Mouse (Mus musculus): ENCODE measurements at regions not wholly inside any gene's neighbourhood (a gene's known extent, or its start where the extent isn't known, plus 50 kb on each side); places are given as distances from the start of the nearest gene placed in this dataset.

DNA sequence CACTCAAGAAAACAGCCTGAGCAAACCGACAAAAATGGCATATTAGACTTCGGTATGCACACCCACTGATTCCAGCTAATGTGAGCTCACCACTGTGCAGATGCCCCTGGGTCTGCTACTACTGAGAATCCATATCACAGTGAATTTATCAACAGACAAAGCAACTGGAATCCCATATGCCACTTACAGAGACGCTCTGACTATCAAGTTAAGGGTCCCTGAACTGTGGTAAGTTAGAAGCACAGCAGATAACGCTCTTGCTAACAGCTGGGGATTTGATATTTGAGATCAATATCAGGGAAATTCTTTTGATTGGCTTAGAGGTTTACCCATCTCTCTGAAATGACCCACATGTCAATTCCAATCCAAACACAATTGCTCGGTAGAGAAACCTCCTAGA is 205.0 kb downstream of the Parm1 start:
- Histone ChIP-seq H3K27ac (no peak overlapping the region), H3K27me3 (no peaks in the 10 kb centered on the region), H3K4me3 (replicated peaks) (no peak overlapping the region), H3K9ac (no peak overlapping the region), H3K4me1 (peaks cover 5% of the 10 kb centered on the region; the same call in 1 of the 2 replicates), H3K4me2 (no peak overlapping the region), H3K9me3 (replicated peaks) (no peaks in the 10 kb centered on the region), H3K36me3 (no peaks in the 10 kb centered on the region)
- no peak for ATAC-seq (replicated peaks; ENCODE audit: low FRiP score)
- WGBS, result 77% methylated on average over 5 of the region's 5 CpGs

DNA sequence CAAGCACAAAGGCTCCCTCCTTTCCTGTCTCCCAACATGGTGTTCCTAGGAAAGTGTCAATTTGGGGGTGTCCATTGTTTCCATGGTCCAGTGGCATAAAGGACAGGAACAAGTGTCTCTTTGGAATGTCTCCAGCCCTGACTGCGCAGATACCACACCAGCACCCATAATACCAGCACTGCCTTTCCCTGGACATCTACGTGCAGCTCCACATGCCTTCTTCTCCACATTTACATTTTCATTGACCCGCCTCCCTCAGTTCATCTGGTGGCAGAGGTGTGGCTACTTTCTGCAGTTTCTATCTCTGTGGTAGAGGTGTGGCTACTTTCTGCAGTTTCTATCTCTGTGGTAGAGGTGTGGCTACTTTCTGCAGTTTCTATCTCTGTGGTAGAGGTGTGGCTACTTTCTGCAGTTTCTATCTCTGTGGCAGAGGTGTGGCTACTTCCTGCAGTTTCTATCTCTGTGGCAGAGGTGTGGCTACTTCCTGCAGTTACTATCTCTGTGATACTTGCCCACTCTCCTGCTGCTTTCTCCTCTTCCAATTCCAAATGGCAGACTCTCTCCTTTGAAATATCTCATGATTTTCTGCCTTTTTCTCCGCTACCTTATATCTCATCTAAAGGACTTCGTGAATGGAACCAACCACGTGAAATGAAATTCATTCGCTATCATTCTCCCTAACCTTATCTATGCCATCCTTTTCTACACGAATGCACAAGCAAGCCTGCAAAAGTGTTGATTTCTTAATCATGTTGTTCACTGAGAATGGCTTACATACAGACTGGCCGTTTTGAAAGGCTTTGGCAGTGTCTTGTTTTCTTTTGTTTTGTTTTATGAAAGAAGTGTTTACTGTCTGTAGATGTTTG is 204.0 kb downstream of the Parm1 start:
- H3K27me3 ChIP-seq, result no peaks in the 10 kb centered on the region
- WGBS, result 93% methylated on average over 9 of the region's 9 CpGs
- H3K9me3 ChIP-seq (replicated peaks), result no peaks in the 10 kb centered on the region
- no peak overlapping the region for H3K4me3 ChIP-seq (replicated peaks)
- no peaks in the 10 kb centered on the region for H3K36me3 ChIP-seq
- H3K4me1 ChIP-seq, result no peaks in the 10 kb centered on the region; the same call in 1 of the 2 replicates
- H3K9ac ChIP-seq, result no peak overlapping the region
- ATAC-seq (replicated peaks; ENCODE audit: low FRiP score), result no peak
- H3K27ac ChIP-seq, result no peak overlapping the region
- no peak overlapping the region for H3K4me2 ChIP-seq

DNA sequence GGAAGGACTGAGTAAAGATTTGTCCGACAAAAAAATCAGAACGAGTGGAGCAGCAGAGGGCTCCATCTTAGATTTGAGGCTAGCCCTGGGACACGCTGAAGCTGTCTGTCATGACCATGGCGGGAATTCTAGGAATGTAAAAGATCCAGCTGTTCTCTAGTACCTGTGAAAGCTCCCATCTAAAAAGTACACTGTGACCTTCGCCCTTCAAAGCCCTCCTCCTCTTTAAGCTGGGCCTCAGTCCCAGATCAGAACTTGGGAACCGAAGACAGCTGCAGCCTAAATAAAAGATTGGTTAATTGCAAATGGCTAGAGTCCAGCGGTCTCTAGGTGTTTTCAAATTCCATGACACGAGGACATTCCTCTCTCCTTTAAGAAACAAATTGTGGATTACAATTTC is 195.6 kb downstream of the Parm1 start:
- H3K4me2 ChIP-seq, result no peak overlapping the region
- WGBS, result 47% methylated on average over 8 of the region's 8 CpGs
- H3K4me1 ChIP-seq, result no peaks in the 10 kb centered on the region
- no peak; the same call in 1 of the 2 replicates for ATAC-seq (replicated peaks; ENCODE audit: low FRiP score)
- no peak overlapping the region for H3K9ac ChIP-seq
- H3K27ac ChIP-seq, result no peak overlapping the region; the same call in 1 of the 2 replicates
- H3K36me3 ChIP-seq, result no peaks in the 10 kb centered on the region
- H3K4me3 ChIP-seq (replicated peaks), result no peak overlapping the region
- no peaks in the 10 kb centered on the region for H3K9me3 ChIP-seq (replicated peaks)
- no peaks in the 10 kb centered on the region for H3K27me3 ChIP-seq

DNA sequence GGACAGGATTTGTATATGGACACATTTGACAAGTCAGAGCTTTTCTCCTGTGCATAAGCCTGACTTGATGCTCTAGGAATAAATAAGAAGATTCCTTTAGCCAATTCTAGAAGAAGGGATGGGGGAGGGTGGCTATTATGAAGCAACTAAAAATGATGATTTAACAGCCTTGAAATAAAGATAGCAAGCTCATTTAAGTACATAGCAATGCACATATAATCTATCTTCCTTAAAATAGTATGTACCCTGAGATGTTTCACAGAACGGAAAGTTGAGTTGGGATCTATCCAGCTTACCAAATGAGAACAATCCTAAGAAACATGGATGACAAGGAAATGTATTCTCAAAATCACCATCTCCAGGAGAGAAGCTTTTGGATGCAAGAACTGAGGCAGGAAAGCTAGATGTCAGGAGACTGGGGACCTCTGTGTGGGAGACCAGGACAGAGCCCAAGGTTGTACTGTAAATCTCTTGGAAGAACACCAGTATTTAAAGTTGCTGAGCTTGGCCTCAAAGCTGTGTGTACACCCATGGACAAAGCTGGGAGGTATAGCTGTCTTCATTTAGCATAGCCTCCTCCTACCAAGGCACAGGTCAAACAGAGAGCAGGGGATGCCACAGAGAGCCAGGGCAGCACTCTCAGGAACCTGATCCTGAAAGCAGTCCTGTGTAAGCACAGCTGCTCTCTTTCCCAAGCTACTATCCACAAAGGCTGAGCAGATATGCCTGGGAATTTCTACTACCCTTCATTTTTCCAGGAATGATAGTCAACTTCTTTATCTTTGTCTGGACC is 192.3 kb downstream of the Parm1 start:
- H3K27me3 ChIP-seq, result no peaks in the 10 kb centered on the region
- 66% methylated on average over 1 of the region's 1 CpGs for WGBS
- H3K9ac ChIP-seq, result no peak overlapping the region
- H3K4me1 ChIP-seq, result no peaks in the 10 kb centered on the region
- H3K27ac ChIP-seq, result no peak overlapping the region
- no peak overlapping the region for H3K4me3 ChIP-seq (replicated peaks)
- H3K9me3 ChIP-seq (replicated peaks), result no peaks in the 10 kb centered on the region
- ATAC-seq (replicated peaks; ENCODE audit: low FRiP score), result 0 out of 2 replicates have a peak, but pooled peaks have one; percentile 62
- H3K36me3 ChIP-seq, result no peaks in the 10 kb centered on the region
- H3K4me2 ChIP-seq, result no peak overlapping the region

DNA sequence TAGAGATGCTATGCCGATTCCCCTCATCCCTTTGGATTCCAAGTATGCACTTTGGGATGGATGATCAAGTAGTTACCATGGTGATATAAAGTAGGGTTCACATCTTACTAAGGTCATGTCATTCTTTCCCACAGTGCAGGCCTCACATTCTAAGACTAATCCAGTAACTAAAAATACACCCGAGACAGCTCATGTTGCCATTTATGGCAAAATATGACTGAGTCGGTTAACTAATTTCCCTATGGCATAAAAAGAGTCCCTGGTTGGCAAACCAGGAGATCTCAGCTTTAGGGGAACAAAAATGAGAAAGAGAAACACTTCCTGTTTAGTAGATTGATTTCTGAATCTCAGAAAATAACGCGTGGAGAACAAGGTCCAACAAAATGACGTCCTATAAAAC is 190.7 kb downstream of the Parm1 start:
- Histone ChIP-seq H3K27ac (no peak overlapping the region), H3K27me3 (no peaks in the 10 kb centered on the region), H3K4me3 (replicated peaks) (no peak overlapping the region), H3K4me1 (no peaks in the 10 kb centered on the region), H3K9me3 (replicated peaks) (no peaks in the 10 kb centered on the region), H3K9ac (no peak overlapping the region), H3K4me2 (no peak overlapping the region), H3K36me3 (no peaks in the 10 kb centered on the region)
- no peak for ATAC-seq (replicated peaks; ENCODE audit: low FRiP score)
- 89% methylated on average over 6 of the region's 6 CpGs for WGBS

DNA sequence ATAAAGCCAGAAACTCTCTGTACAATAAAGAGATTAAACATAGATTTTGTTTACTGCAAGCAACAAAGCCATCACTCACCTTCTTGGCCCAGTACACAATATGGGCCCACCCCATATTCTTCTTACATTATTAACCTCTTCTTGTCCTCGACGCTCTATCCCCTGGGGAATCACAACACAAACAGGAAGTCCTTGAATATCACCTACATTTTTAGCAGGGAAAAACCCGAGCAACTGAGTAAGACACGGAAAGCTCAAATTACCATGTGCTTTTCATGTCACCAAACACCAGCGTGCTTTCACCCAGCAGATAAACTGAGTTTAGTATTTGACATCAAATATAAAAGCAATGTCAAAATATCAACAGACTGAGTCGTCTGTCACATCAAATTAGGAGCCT is 179.7 kb downstream of the Parm1 start:
- 61% methylated on average over 6 of the region's 6 CpGs for WGBS
- H3K9me3 ChIP-seq (replicated peaks), result no peaks in the 10 kb centered on the region
- no peaks in the 10 kb centered on the region for H3K36me3 ChIP-seq
- H3K9ac ChIP-seq, result no peak overlapping the region
- peaks cover 18% of the 10 kb centered on the region for H3K4me1 ChIP-seq
- no peak overlapping the region for H3K27ac ChIP-seq
- no peak overlapping the region for H3K4me2 ChIP-seq
- H3K27me3 ChIP-seq, result no peaks in the 10 kb centered on the region
- no peak overlapping the region for H3K4me3 ChIP-seq (replicated peaks)
- no peak for ATAC-seq (replicated peaks; ENCODE audit: low FRiP score)

DNA sequence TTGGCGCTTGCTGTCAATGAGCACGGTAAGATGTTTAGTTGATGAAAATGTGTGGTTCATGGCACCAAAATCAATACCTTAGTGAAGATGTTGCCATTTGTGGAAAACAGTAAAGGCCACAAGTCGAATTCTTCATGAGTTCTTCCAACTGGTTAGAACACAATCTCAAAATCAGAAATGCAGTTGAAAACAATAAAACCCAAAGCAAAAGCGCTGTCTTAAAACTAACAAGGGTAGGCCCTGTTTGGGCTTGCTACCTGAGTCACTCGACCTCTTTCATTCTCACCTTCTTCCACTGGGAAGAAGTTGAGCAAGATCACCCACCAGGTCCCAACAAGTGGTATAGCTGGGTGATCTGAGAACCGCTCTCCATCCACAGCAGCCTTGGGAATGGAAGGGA is 179.1 kb downstream of the Parm1 start:
- H3K4me3 ChIP-seq (replicated peaks), result no peak overlapping the region
- H3K27ac ChIP-seq, result no peak overlapping the region
- WGBS, result 85% methylated on average over 6 of the region's 6 CpGs
- H3K36me3 ChIP-seq, result no peaks in the 10 kb centered on the region
- ATAC-seq (replicated peaks; ENCODE audit: low FRiP score), result no peak
- H3K27me3 ChIP-seq, result no peaks in the 10 kb centered on the region
- H3K4me1 ChIP-seq, result peaks cover 20% of the 10 kb centered on the region
- no peaks in the 10 kb centered on the region for H3K9me3 ChIP-seq (replicated peaks)
- H3K9ac ChIP-seq, result no peak overlapping the region
- no peak overlapping the region for H3K4me2 ChIP-seq

DNA sequence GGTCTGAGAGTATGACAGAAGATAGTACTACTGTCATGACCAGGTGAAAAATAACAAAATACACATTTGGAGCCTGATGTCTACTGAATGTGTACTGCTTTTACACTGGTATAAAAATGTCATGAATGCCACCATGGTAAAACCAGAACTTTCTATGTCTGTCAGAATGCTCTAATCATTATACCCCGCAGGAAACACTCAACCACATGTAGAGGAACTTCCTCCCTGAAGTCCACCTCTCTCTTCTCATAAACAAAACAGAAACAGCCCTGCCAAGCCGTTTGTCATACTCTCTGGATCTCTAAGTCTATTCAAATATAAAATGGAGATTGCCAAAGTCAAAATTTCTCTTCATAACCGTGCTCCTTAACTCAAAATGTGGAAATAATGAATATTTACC is 178.2 kb downstream of the Parm1 start:
- Histone ChIP-seq H3K4me2 (no peak overlapping the region), H3K27ac (no peak overlapping the region), H3K36me3 (no peaks in the 10 kb centered on the region), H3K27me3 (no peaks in the 10 kb centered on the region), H3K9me3 (replicated peaks) (no peaks in the 10 kb centered on the region), H3K4me3 (replicated peaks) (no peak overlapping the region), H3K9ac (no peak overlapping the region), H3K4me1 (peaks cover 20% of the 10 kb centered on the region)
- ATAC-seq (replicated peaks; ENCODE audit: low FRiP score), result no peak
- WGBS, result 81% methylated on average over 3 of the region's 3 CpGs

DNA sequence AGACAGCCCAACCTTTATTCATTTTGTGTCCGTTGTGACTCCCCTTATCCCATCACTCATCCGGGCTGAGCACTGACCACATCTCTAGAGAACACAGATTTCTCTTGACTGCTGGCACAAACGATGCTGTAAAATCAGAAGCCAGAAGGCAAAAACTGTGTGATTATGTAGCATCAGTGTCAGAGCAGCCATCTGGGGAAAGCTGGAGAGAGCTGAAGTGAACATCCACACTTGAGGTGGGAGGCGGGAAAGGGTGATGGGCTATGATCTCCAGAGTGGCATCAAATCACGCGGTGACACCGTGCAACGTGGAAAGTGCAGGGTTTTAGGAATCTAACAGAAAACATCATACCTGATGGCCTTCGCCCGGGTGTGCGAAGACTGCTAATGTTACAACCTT is 175.9 kb downstream of the Parm1 start:
- H3K4me2 ChIP-seq, result 0 out of 2 replicates have a peak overlapping the region, but pooled peaks have one; percentile 14
- no peak overlapping the region for H3K9ac ChIP-seq
- no peaks in the 10 kb centered on the region for H3K36me3 ChIP-seq
- H3K27ac ChIP-seq, result no peak overlapping the region
- no peaks in the 10 kb centered on the region for H3K9me3 ChIP-seq (replicated peaks)
- H3K4me3 ChIP-seq (replicated peaks), result no peak overlapping the region
- 45% methylated on average over 11 of the region's 11 CpGs for WGBS
- H3K27me3 ChIP-seq, result no peaks in the 10 kb centered on the region
- peaks cover 20% of the 10 kb centered on the region for H3K4me1 ChIP-seq
- peak; percentile 29; the same call in 1 of the 2 replicates for ATAC-seq (replicated peaks; ENCODE audit: low FRiP score)

DNA sequence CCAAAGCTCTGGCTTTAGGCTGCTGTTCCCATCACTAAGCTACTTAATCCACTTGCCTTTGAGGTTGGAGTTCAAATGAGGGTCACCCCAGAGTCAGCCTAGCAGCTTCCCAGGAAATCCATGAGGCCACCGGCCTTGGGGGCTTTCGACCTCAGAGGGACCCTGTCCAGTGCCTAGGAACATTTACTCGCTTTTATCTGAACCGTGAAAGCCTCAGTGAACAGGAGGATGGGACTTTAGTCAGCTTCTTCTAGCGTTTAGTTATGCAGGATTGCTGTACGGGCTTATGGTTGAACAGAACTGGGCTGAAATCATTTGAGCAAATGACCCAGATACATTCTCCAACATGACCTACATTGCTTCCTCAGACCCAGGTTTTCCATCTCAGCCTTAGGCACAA is 174.9 kb downstream of the Parm1 start:
- H3K9me3 ChIP-seq (replicated peaks), result no peaks in the 10 kb centered on the region
- H3K27ac ChIP-seq, result no peak overlapping the region
- ATAC-seq (replicated peaks; ENCODE audit: low FRiP score), result no peak
- no peaks in the 10 kb centered on the region for H3K27me3 ChIP-seq
- H3K4me3 ChIP-seq (replicated peaks), result no peak overlapping the region
- H3K36me3 ChIP-seq, result no peaks in the 10 kb centered on the region
- peaks cover 20% of the 10 kb centered on the region for H3K4me1 ChIP-seq
- no peak overlapping the region for H3K9ac ChIP-seq
- H3K4me2 ChIP-seq, result no peak overlapping the region
- 13% methylated on average over 6 of the region's 6 CpGs for WGBS

DNA sequence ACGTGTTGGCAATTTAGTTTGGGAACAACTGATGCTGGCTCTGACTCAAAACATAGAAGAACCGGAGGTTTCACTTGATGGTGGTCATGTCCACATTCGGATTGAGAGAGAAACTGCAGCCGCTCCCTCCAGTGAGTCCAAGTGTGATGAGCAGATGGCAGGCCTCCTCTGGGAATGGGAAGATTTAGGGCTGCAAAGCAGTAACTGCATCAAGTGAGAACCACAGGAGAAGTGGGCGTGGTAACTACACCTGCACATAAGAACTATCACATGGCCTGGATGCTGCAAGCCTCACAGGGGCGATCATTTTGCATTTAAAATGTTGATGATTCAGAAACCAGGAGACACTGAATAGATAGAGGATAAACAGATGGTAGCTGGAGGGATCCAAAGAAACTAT is 161.3 kb downstream of the Parm1 start:
- no peak overlapping the region for H3K9ac ChIP-seq
- H3K9me3 ChIP-seq (replicated peaks), result no peaks in the 10 kb centered on the region
- H3K4me3 ChIP-seq (replicated peaks), result no peak overlapping the region
- no peak for ATAC-seq (replicated peaks; ENCODE audit: low FRiP score)
- no peak overlapping the region for H3K27ac ChIP-seq
- H3K4me2 ChIP-seq, result no peak overlapping the region
- no peaks in the 10 kb centered on the region for H3K27me3 ChIP-seq
- H3K4me1 ChIP-seq, result no peaks in the 10 kb centered on the region
- H3K36me3 ChIP-seq, result no peaks in the 10 kb centered on the region
- WGBS, result 72% methylated on average over 6 of the region's 6 CpGs

All from kidney, embryonic 15.5 days (tissue).